Mouse (Mus musculus): ENCODE results near the gene Atp2a3.

GRCm38 (mm10) chr11:72923116-72923515 is 37.9 kb upstream of the Atp2a3 start:
- TF ChIP-seq EP300 (IDR thresholded peaks at IDR 0.05) (no peak), CTCF (IDR thresholded peaks at IDR 0.05) (no peak)
